Mouse (Mus musculus): ENCODE data around the gene Ucp2.

- TF ChIP-seq CTCF (IDR thresholded peaks at IDR 0.05; ENCODE audit: control insufficient read depth, insufficient read depth, insufficient read length): no peak
- TF ChIP-seq MAX (IDR thresholded peaks at IDR 0.05): no peak
- no peak for TF ChIP-seq CEBPB (IDR thresholded peaks at IDR 0.05; ENCODE audit: low read depth)
- no peak for TF ChIP-seq USF1 (IDR thresholded peaks at IDR 0.05; ENCODE audit: low read depth)
- TF ChIP-seq FOSL1 (IDR thresholded peaks at IDR 0.05; ENCODE audit: insufficient read depth, low read length, poor library complexity, severe bottlenecking): no peak
These were observed 37.6 kb downstream of the Ucp2 start for GRCm38 (mm10) chr7:100530766-100531165.
